Mouse (Mus musculus): ENCODE measurements around the gene Snx25. TPM values are rescaled to one million over a fixed set of nuclear protein-coding genes. Genes with fewer than 3 reads are reported as not detected.

Snx25 gene
- polyA plus RNA-seq (2016; fragmentation: Nextera tagmentation; extraction: Ambion mirVana) = 4.9 and 6.6 TPM in 2 replicates

- Histone ChIP-seq H3K9ac (replicated peaks) (peak within 1 kb of the TSS; percentile 88), H3K4me3 (replicated peaks) (peak within 1 kb of the TSS; percentile 81), H3K4me1 (replicated peaks) (peaks cover 13% of the 10 kb centered on the region), H3K27ac (0 out of 2 replicates have a peak within 1 kb of the TSS, but pooled peaks have one; percentile 45), H3K27me3 (peaks cover 11% of the 10 kb centered on the region; the same call in 1 of the 2 replicates), H3K9me3 (no peaks in the 10 kb centered on the region), H3K36me3 (no peaks in the 10 kb centered on the region), H3K4me2 (peak within 1 kb of the TSS; percentile 90)
- peak; percentile 74 for ATAC-seq (ENCODE audit: insufficient number of reproducible peaks, insufficient read depth, low FRiP score, low TSS enrichment, low read depth)
- 3% methylated on average over 75 of the region's 103 CpGs for WGBS
Measured at GRCm38 (mm10) chr8:46152064-46153031, at the start of gene Snx25. Gene Snx25, minus strand, starts transcription at chr8:46152159.

DNA sequence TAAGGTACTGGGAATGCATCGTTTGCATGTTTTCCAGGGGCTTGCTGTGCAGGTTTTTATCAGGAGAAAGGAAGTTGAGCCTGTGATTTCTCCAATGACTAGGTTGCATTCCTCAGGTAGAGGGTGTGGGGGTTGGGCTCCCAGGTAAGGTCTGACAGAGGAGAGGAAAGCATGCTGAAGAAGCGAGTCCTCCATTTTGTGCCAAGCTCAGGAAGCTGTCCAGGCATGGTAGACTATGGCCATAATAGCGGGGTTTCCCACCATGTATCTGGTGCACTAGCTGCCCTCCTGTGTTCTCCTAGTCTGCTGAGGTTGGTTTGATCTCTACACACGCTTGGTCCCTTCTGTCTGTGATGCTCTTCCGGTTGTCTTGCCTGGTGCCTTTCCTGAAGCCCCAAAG, 45.7 kb upstream of the Snx25 start:
- Histone ChIP-seq H3K36me3 (peaks cover 51% of the 10 kb centered on the region), H3K27ac (no peak overlapping the region), H3K27me3 (no peaks in the 10 kb centered on the region), H3K4me2 (no peak overlapping the region), H3K4me3 (replicated peaks) (no peak overlapping the region), H3K9ac (replicated peaks) (no peak overlapping the region), H3K4me1 (replicated peaks) (no peaks in the 10 kb centered on the region), H3K9me3 (no peaks in the 10 kb centered on the region)
- ATAC-seq (ENCODE audit: insufficient number of reproducible peaks, insufficient read depth, low FRiP score, low TSS enrichment, low read depth) = no peak
- WGBS = 89% methylated on average over 5 of the region's 5 CpGs

DNA sequence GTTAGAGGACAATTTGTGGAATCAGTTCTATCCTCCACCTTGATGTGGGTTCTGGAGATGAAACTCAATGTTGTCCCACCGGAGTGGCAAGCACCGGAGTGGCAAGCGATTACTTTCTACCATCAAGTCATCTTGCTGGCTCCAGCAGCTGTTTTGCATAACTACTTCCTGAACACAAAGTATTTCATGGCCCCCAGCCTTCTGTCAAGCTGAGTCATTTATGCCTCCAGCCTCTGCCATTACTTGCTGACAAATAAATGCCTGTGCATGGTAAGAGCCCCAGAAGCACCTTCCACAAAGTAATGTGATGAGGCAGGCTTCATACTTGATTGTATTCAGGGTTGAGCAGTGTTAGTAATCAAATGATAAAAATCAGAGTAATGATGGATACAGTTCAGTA, 44.9 kb upstream of the Snx25 start:
- Histone ChIP-seq H3K4me2 (no peak overlapping the region), H3K27me3 (no peaks in the 10 kb centered on the region), H3K9me3 (no peaks in the 10 kb centered on the region), H3K9ac (replicated peaks) (no peak overlapping the region), H3K36me3 (peaks cover 50% of the 10 kb centered on the region), H3K4me1 (replicated peaks) (no peaks in the 10 kb centered on the region), H3K4me3 (replicated peaks) (no peak overlapping the region), H3K27ac (no peak overlapping the region)
- 73% methylated on average over 3 of the region's 3 CpGs for WGBS
- ATAC-seq (ENCODE audit: insufficient number of reproducible peaks, insufficient read depth, low FRiP score, low TSS enrichment, low read depth) = no peak

DNA sequence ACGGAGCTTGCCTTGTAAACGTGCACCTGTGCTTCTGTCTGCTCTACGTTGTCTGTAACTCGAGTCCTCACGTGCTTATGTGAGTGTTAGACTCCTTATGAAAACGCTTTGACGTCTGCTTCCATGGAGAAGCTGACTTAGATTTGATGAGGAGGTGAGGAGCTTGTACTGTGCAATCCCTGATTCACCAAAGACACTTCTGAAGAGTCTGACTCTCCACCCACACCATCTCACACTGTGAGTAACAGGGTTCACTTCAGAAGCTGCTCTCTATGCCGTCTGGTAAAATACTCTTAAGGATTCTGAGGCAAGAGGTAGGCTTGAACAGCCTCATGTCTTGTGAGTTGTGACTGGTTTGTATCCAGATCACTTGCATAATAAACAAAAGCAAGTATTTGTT, 41.1 kb upstream of the Snx25 start:
- H3K4me3 ChIP-seq (replicated peaks) = no peak overlapping the region
- H3K9me3 ChIP-seq = no peaks in the 10 kb centered on the region
- peaks cover 49% of the 10 kb centered on the region for H3K36me3 ChIP-seq
- H3K9ac ChIP-seq (replicated peaks) = no peak overlapping the region
- no peaks in the 10 kb centered on the region for H3K4me1 ChIP-seq (replicated peaks)
- WGBS = 77% methylated on average over 8 of the region's 8 CpGs
- ATAC-seq (ENCODE audit: insufficient number of reproducible peaks, insufficient read depth, low FRiP score, low TSS enrichment, low read depth) = no peak
- no peak overlapping the region for H3K4me2 ChIP-seq
- no peaks in the 10 kb centered on the region for H3K27me3 ChIP-seq
- no peak overlapping the region for H3K27ac ChIP-seq

DNA sequence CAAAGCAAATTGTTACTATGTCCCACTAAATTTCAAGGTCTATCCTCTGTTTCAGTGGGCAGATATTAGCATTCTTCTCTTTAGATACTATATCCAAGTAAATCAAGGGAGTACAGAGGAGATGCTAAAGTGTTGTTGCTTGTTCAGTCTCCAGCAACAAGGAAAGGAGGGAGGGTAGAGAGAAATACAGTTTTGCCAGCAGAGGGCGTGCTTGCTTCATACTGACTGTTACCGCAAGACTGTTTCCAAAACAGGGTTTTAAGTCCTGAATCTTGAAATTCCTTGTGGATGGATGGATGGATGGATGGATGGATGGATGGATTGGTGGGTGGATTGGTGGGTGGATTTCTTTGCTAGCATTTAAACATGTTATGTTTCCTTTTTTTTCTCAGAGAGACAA, 33.4 kb upstream of the Snx25 start:
- no peaks in the 10 kb centered on the region for H3K4me1 ChIP-seq (replicated peaks)
- H3K27me3 ChIP-seq = no peaks in the 10 kb centered on the region
- no peaks in the 10 kb centered on the region for H3K9me3 ChIP-seq
- H3K27ac ChIP-seq = no peak overlapping the region
- H3K4me3 ChIP-seq (replicated peaks) = no peak overlapping the region
- no peak overlapping the region for H3K9ac ChIP-seq (replicated peaks)
- ATAC-seq (ENCODE audit: insufficient number of reproducible peaks, insufficient read depth, low FRiP score, low TSS enrichment, low read depth) = no peak
- 3% methylated on average over 2 of the region's 2 CpGs for WGBS
- no peak overlapping the region for H3K4me2 ChIP-seq
- peaks cover 28% of the 10 kb centered on the region for H3K36me3 ChIP-seq

GRCm38 (mm10) chr8:46180136-46180535, 28.2 kb upstream of the Snx25 start:
- WGBS = 96% methylated on average over 7 of the region's 7 CpGs
- Histone ChIP-seq H3K9ac (replicated peaks) (no peak overlapping the region), H3K4me1 (replicated peaks) (no peaks in the 10 kb centered on the region), H3K27ac (no peak overlapping the region), H3K27me3 (no peaks in the 10 kb centered on the region), H3K4me3 (replicated peaks) (no peak overlapping the region), H3K9me3 (no peaks in the 10 kb centered on the region), H3K4me2 (no peak overlapping the region), H3K36me3 (peaks cover 36% of the 10 kb centered on the region)
- ATAC-seq (ENCODE audit: insufficient number of reproducible peaks, insufficient read depth, low FRiP score, low TSS enrichment, low read depth) = no peak

GRCm38 (mm10) chr8:46173651-46174050, 21.7 kb upstream of the Snx25 start:
- Histone ChIP-seq H3K4me1 (replicated peaks) (no peaks in the 10 kb centered on the region), H3K4me3 (replicated peaks) (no peak overlapping the region), H3K27ac (no peak overlapping the region), H3K36me3 (peaks cover 32% of the 10 kb centered on the region), H3K27me3 (no peaks in the 10 kb centered on the region), H3K4me2 (no peak overlapping the region), H3K9me3 (no peaks in the 10 kb centered on the region), H3K9ac (replicated peaks) (no peak overlapping the region)
- WGBS = 82% methylated on average over 2 of the region's 2 CpGs
- no peak for ATAC-seq (ENCODE audit: insufficient number of reproducible peaks, insufficient read depth, low FRiP score, low TSS enrichment, low read depth)

DNA sequence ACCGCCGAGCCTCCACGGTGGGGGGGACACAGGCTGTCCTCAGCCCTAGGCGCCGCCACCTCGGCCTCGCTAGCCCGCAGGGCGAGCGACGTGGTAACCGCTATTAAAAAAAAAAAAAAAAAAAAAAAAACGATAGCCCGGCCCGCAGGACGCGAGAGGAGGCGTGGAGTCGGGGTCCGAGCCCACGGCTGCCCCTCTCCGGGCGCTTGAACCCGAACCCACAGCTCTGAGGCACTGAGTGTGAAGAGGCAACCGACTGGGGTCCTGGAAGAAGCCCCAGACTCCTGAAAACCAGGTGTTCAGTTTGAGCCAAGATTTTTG, 11.9 kb upstream of the Snx25 start:
- Histone ChIP-seq H3K27me3 (no peaks in the 10 kb centered on the region), H3K36me3 (no peaks in the 10 kb centered on the region), H3K4me2 (peak overlapping the region; percentile 72), H3K9me3 (no peaks in the 10 kb centered on the region), H3K4me1 (replicated peaks) (peaks cover 17% of the 10 kb centered on the region), H3K9ac (replicated peaks) (peak overlapping the region; percentile 84), H3K4me3 (replicated peaks) (peak overlapping the region; percentile 67), H3K27ac (peak overlapping the region; percentile 83)
- 0% methylated on average over 24 of the region's 25 CpGs for WGBS
- ATAC-seq (ENCODE audit: insufficient number of reproducible peaks, insufficient read depth, low FRiP score, low TSS enrichment, low read depth) = no peak

DNA sequence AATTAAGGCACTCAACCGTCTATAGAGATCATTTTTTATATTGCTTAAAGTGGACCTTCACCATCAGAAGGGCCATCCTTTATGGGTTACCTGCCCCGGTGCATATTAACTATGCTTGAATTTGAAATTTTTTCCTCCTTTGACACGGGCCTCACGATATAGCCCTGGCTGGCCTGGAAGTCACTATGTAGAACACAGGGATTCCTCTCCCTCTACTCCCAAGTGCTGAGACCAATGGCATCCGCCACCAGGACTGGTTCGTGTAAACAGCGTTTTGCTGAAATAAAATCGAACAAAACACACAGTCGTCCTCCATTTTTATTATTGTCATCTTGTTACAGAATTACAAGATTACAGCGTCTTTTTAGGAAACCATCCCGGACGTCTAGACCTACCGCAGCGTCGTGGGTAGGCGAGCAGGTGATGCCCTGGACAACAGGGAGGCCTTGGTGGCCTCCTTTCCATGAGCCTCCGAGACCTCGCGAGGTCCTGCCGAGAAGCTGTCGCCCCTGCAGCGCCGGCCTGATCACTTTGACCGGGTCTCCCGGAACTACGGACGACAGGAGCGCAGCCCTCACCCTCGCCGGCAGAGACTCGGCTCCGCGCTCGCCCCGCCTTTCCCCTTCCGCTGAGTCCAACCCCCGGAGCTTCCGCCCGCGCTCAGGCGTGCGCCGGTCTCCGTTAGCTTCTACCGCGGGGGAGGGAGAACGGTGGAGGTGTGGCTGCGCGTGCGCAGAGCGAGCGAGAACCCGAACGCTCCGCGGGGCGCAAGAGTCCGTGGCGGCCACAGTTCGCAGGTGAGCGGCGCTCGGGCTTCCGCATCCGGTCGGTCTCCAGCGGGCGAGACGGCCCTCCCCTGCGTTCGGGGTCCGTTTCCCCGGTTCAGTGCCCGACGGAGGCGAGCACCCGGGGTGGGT, 11.3 kb upstream of the Snx25 start:
- WGBS = 3% methylated on average over 74 of the region's 77 CpGs
- peak; percentile 98 for ATAC-seq (ENCODE audit: insufficient number of reproducible peaks, insufficient read depth, low FRiP score, low TSS enrichment, low read depth)
- Histone ChIP-seq H3K27me3 (no peaks in the 10 kb centered on the region), H3K4me2 (peak overlapping the region; percentile 72), H3K27ac (peak overlapping the region; percentile 83), H3K4me1 (replicated peaks) (peaks cover 17% of the 10 kb centered on the region), H3K9me3 (no peaks in the 10 kb centered on the region), H3K4me3 (replicated peaks) (peak overlapping the region; percentile 67), H3K9ac (replicated peaks) (peak overlapping the region; percentile 84), H3K36me3 (no peaks in the 10 kb centered on the region)

- Histone ChIP-seq H3K9ac (replicated peaks) (no peak overlapping the region), H3K36me3 (no peaks in the 10 kb centered on the region), H3K4me1 (replicated peaks) (peaks cover 13% of the 10 kb centered on the region), H3K4me3 (replicated peaks) (no peak overlapping the region), H3K4me2 (peak overlapping the region; percentile 90), H3K27me3 (peaks cover 11% of the 10 kb centered on the region; the same call in 1 of the 2 replicates), H3K9me3 (no peaks in the 10 kb centered on the region), H3K27ac (no peak overlapping the region)
- 31% methylated on average over 2 of the region's 2 CpGs for WGBS
- ATAC-seq (ENCODE audit: insufficient number of reproducible peaks, insufficient read depth, low FRiP score, low TSS enrichment, low read depth) = no peak
Measured at GRCm38 (mm10) chr8:46153042-46153441, 1.1 kb upstream of the Snx25 start.
